Mouse (Mus musculus): ENCODE results near the gene Rps26.
"Not testable (repeated sequence)": the region's sequence is repeated elsewhere in the genome, so short reads cannot be mapped to it uniquely, and the experiment has no call there.

Rps26 gene

GRCm38 (mm10) chr10:128641871-128642270 is 15.3 kb upstream of the Rps26 start:
- DNase-seq (ENCODE audit: low read depth, low spot score), result no peak

- no peak for DNase-seq (ENCODE audit: low read depth, low spot score)
Measured at GRCm38 (mm10) chr10:128640891-128641290, 14.3 kb upstream of the Rps26 start.

GRCm38 (mm10) chr10:128639999-128640398 is 13.5 kb upstream of the Rps26 start:
- no peak for DNase-seq (ENCODE audit: low read depth, low spot score)

GRCm38 (mm10) chr10:128637011-128637410 is 10.5 kb upstream of the Rps26 start:
- peak; percentile 37 for DNase-seq (ENCODE audit: low read depth, low spot score)

DNA sequence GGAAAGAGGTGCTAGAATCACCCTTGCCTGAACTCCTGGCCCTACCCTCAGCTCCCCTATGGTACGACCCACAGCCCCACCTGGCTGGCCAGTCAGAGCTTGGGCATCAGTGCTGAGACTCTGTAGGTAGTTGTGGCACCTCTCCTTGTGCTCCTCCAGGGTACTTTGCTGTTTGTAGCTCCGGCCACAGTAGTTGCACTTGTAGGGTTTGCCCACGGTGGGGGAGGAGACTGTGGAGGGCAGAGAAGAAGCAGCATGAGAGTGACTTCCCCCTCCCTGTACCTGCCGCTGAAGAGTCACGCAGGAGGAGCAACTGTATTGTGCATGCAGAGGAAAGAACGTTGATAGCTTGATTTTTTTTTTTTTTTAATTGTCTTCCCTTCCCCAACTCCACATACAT is 10.0 kb upstream of the Rps26 start:
- DNase-seq (ENCODE audit: low read depth, low spot score), result no peak

- no peak for DNase-seq (ENCODE audit: low read depth, low spot score)
Measured at GRCm38 (mm10) chr10:128635697-128636096, 9.2 kb upstream of the Rps26 start.

DNA sequence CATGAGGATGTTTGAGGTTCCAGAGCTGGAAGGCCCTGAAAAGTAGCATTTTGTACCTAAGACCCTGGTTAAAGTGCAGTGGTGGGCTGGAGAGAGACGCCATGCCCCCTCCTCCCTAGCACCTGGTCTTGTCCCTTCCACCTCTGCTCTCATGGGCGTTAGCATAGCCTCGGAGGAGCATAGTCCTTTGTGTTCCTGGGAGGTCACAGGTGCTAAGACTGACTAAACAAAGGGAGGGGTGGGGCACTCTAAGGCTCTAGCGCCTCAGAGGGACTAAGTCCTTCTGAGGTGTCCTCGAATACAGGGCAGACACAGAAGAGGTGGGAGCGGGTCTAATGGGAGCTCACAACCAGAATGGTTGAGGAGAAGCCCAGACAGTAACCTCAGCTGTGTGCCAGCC is 5.0 kb upstream of the Rps26 start:
- no peak for DNase-seq (ENCODE audit: low read depth, low spot score)

DNA sequence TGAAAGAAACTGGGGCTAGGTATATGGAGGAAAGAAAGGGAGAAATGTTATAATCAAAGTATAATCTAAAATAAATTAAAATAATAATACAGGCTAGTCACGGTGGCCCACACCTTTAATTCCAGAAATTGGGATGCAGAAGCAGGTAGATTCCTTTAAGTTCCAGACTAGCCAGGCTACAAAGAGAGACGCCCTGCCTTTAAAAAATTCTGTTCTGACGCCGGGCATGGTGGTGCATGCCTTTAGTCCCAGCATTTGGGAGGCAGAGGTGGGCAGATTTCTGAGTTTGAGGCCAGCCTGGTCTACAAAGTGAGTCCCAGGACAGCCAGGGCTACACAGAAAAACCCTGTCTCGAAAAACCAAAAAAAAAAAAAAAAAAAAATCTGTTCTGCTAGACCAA is 3.8 kb upstream of the Rps26 start:
- not testable (repeated sequence) for DNase-seq (ENCODE audit: low read depth, low spot score)

DNA sequence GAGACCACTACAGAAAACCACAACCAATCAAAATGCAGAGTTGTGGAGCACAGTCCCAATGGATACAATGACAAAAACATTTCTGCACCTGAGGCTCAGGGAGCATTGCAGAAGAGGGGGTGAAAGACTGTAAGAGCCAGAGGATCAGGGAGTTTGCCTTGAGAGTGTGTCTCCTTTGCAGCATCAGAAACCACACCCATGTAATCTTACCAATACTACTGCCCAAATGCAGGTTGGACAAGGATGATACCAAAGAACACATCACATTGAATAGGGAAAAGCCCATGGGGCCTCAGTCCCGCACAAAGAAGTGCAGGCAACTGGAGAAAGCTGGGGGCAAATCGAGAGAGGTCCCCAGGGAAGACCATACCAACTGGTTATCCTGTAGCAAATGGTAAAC is 3.2 kb upstream of the Rps26 start:
- DNase-seq (ENCODE audit: low read depth, low spot score), result no peak

DNA sequence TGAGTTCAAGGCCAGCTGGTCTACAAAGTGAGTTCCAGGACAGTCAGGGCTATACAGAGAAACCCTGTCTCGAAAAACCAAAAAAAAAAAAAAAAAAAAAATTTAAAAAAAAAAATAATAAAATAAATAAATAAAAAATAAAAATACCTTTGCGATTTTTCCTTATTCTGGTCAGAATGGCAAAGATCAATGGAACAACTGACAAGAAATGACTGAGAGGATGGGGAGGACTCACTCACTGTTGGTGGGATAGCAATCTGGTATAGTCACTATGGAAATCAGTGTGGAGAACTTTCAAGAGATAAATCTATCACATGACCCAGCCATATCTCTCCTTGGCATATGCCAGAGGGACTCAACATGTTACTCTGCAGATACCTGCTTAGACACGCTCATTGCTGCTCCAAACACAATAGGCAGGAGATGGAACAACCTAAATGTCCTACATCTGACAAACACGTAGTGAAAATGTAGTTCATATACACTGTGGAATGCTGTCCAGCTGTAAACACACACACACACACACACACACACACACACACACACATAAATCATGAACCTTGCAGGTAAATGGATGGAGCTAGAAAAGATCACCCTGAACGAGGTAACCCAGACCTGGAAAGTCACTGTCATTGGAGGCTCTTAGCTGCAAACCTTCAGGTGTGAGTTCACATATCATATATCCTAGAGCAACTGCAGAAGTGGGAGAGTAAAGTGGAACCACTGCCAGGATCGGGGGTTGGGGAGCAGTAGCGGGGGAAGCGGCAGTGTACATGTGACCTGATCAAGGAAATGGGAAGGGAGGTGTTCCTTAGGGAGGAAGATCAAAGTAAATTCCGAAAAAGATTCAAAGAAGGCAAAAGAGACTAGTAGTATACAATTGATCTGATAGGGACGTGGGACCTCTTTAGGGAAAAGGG is 1.1 kb upstream of the Rps26 start:
- DNase-seq (ENCODE audit: low read depth, low spot score), result no peak

DNA sequence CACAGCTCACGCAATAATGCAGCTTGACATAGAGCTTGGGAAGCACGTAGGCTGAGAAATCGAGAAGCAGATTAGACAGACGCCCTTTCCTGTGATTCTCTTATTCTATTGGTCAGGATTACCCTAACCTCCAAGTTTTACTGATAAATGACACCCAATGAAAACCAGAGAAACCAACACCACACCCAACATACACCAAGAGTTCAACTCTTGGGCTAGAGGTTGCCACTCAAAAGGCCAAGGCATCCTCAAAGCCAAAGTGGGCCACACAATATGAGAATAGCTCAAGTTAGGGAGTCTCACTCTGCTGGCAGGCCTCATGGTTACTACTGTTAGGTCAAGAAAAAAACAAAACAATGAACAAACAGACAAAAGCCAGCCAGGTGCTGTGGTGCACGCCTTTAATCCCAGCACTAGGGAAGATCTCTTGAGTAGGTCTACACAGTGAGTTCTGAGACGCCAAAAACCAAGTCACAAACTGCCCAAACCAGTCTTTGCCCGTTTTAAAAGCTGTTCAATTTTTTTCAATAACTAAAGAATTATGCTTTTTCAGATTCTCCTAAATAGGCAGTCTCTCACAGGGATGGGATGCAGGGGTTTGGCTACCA is 1.2 kb downstream of the Rps26 start:
- DNase-seq (ENCODE audit: low read depth, low spot score), result no peak

- not testable (repeated sequence) for DNase-seq (ENCODE audit: low read depth, low spot score)
Measured at GRCm38 (mm10) chr10:128623106-128623613, 3.4 kb downstream of the Rps26 start.

DNA sequence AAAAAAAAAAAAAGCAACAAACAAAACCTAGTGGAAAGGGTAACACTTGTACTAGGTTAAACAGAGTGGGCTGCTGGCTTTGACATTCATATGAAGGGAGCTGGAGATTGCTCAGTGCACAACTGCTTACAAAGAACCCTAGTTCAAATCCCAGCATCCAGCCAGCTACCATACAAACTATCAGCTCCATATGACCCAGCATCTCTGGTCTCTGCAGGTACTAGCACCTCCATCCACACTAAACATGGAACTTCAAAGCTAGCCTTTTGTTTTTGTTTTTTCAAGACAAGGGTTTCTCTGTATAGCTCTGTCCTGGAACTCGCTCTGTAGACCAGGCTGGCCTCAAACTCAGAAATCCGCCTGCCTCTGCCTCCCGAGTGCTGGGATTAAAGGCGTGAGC is 3.8 kb downstream of the Rps26 start:
- DNase-seq (ENCODE audit: low read depth, low spot score), result no peak

- DNase-seq (ENCODE audit: low read depth, low spot score), result no peak
Measured at GRCm38 (mm10) chr10:128621986-128622520, 4.5 kb downstream of the Rps26 start.

DNA sequence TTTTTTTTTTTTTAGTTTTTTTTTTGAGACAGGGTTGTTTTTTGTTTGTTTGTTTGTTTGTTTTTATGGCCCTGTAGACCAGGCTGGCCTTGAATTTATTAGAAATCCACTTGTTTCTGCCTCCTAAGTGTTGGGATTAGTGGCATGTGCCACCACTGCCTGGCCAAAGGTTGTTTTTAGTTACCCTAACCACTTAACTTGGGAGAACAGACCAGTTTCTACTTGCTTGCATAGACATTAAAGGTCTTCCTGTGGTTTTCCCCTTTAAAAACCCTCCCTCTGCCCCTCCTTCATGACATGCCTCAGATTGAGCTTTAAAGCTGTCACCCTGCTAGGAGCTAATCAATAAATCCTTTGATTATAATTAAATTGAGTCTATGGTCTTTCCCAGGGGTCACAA is 6.3 kb downstream of the Rps26 start:
- no peak for DNase-seq (ENCODE audit: low read depth, low spot score)

GRCm38 (mm10) chr10:128619148-128619547 is 7.4 kb downstream of the Rps26 start:
- DNase-seq (ENCODE audit: low read depth, low spot score), result not testable (repeated sequence)

DNA sequence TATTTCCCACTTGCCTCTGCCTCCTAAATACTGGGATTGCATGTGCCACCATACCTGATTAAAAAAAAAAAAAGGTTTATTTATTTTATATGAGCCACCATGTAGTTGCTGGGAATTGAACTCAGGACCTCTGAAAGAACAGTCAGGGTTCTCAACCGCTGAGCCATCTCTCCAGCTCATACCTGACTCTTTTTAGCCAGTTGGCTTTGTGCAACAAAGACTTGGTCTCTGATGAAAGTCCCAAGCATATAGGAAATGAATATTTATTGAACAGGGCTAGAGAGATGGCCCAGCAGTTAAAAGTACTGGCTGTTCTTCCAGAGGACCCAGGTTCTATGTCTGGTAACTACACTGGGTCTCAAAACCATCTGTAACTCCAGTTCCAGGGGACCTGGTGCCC is 8.0 kb downstream of the Rps26 start:
- no peak for DNase-seq (ENCODE audit: low read depth, low spot score)

GRCm38 (mm10) chr10:128615798-128616448 is 10.6 kb downstream of the Rps26 start:
- not testable (repeated sequence) for DNase-seq (ENCODE audit: low read depth, low spot score)

DNA sequence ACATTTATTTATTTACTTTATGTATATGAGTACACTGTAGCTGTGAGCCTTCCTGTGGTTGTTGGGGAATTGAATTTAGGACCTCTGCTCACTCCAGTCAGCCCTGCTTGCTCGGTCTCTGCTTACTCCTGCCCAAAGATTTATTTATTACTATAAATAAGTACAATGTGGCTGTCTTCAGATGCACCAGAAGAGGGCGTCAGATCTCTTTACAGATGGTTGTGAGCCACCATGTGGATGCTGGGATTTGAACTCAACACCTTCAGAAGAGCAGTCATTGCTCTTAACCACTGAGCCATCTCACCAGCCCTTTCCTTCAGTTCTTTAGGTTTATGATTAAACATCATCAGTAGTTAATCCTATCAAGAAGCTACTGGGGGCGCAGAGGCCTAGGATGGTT is 11.6 kb downstream of the Rps26 start:
- DNase-seq (ENCODE audit: low read depth, low spot score), result no peak

DNA sequence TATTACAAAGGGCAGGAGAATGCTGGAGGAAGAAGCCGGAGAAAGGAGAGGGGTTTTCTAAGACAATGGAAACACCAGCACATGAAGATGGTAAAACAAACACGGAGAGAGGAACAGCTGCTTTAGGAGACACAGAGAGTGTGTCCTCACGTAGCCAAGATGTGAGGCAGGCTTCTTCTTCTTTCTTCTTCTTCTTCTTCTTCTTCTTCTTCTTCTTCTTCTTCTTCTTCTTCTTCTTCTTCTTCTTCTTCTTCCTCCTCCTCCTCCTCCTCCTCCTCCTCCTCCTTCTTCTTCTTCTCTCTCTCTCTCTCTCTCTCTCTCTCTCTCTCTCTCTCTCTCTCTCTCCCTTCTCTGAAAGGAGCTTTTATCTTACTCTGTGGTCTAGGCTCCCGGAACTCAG is 12.7 kb downstream of the Rps26 start:
- DNase-seq (ENCODE audit: low read depth, low spot score), result not testable (repeated sequence)

DNA sequence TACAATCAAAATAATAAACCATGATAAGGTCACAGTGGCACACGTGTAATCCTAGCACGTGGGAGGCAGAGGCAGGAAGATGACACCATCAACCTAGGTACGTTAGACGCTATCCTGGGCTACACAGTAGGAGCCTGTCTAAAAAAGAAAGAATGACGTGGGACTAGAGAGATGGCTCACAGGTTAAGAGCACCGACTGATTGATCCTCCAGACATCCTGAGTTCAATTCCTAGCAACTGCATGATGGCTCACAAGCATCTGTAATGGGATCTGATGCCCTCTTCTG is 13.4 kb downstream of the Rps26 start:
- no peak for DNase-seq (ENCODE audit: low read depth, low spot score)

DNA sequence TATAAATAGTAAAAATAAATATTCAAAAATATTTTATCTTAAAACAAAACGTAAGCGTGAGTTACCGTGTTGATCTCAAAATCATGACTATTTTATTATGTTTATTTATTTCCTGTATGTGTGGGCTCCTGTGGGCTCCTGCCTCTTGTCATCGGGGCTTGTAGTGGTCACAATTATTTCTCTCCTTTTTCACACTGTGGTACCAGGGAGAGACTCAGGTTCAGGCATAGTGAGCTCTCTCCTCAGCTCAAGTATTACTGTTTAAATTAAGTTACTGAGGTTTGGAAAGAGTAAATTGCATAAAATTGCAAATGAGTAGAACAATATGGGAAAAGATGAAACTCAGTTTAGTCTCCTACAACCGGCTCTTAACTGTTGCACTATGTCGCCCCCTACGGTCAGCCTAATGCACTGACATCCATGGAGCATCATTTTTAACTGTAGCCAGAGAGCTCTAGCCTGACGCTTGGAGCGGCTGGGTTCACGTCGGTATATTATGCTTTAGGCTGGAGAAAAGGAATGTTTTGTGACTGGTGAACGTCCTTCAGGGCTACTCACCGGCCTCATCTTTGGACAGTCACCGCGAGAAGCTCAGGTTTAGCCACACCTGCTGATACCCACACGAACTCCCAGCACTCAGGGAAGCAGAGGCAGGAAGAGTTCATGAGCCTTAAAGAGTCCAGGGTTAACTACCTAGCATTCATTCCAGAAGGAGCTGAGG is 14.0 kb downstream of the Rps26 start:
- DNase-seq (ENCODE audit: low read depth, low spot score), result peak; percentile 86
